Mouse (Mus musculus): ENCODE results near the gene Zbed4. TPM values are rescaled to one million over a fixed set of nuclear protein-coding genes. Genes with fewer than 3 reads are reported as not detected.
"Not testable (repeated sequence)": the region's sequence is repeated elsewhere in the genome, so short reads cannot be mapped to it uniquely, and the experiment has no call there.

The Zbed4 gene
- polyA plus RNA-seq (2014; fragmentation: Nextera tagmentation; extraction: Ambion mirVana) = 35.8 and 36.7 TPM in 2 replicates

GRCm38 (mm10) chr15:88751564-88752402 is at the start of gene Zbed4:
TSS of gene Zbed4 (plus strand) at chr15:88751660.
- DNase-seq (ENCODE audit: low spot score) (peak; percentile 69), ATAC-seq (replicated peaks; ENCODE audit: insufficient number of reproducible peaks, low FRiP score, low TSS enrichment, low read depth) (peak; percentile 61)
- Histone ChIP-seq H3K9me3 (replicated peaks; ENCODE audit: control insufficient read depth, low read length) (no peaks in the 10 kb centered on the region), H3K27me3 (ENCODE audit: control insufficient read depth, insufficient read depth, low read length) (no peaks in the 10 kb centered on the region), H3K4me3 (ENCODE audit: low read depth, low read length) (peak within 1 kb of the TSS; percentile 93), H3K27ac (replicated peaks; ENCODE audit: low read depth, low read length) (peak within 1 kb of the TSS; percentile 76), H3K36me3 (replicated peaks; ENCODE audit: control insufficient read depth, insufficient read depth, low read depth, low read length) (no peaks in the 10 kb centered on the region), H3K9ac (replicated peaks; ENCODE audit: low read length) (peak within 1 kb of the TSS; percentile 86), H3K4me1 (ENCODE audit: control insufficient read depth, insufficient read depth, low read length) (no peaks in the 10 kb centered on the region; the same call in none of the 2 replicates), H3K4me2 (ENCODE audit: low read depth, low read length) (peak within 1 kb of the TSS; percentile 63)
- under 1% methylated on average over 65 of the region's 119 CpGs for whole genome bisulfite sequencing

DNA sequence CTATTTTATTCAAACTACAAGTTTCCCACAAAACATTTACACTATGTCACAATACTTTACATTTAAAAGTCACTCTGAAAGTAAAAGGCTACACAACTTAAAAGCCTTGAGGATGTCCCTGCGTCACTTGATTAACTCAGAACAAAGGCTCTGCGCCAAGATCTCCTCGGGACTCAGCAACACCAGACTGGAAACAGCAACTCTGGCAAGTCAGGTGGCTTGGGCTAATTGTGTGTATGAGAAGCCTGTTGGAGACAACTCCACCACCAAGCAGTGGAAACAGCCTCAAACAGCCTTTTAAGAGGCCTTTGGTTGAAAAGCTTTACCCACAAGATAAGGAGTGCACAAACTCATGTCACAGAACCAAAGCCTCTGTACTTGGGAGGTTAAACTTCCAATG is 49.0 kb upstream of the Zbed4 start:
- H3K27me3 ChIP-seq (ENCODE audit: control insufficient read depth, insufficient read depth, low read length) = no peaks in the 10 kb centered on the region
- 83% methylated on average over 3 of the region's 3 CpGs for WGBS
- ATAC-seq (replicated peaks; ENCODE audit: insufficient number of reproducible peaks, low FRiP score, low TSS enrichment, low read depth) (no peak), DNase-seq (ENCODE audit: low spot score) (no peak)
- H3K27ac ChIP-seq (replicated peaks; ENCODE audit: low read depth, low read length) = no peak overlapping the region
- no peak overlapping the region for H3K4me2 ChIP-seq (ENCODE audit: low read depth, low read length)
- no peak overlapping the region for H3K4me3 ChIP-seq (ENCODE audit: low read depth, low read length)
- no peaks in the 10 kb centered on the region for H3K9me3 ChIP-seq (replicated peaks; ENCODE audit: control insufficient read depth, low read length)
- no peak overlapping the region for H3K9ac ChIP-seq (replicated peaks; ENCODE audit: low read length)
- no peaks in the 10 kb centered on the region for H3K4me1 ChIP-seq (ENCODE audit: control insufficient read depth, insufficient read depth, low read length)
- peaks cover 29% of the 10 kb centered on the region for H3K36me3 ChIP-seq (replicated peaks; ENCODE audit: control insufficient read depth, insufficient read depth, low read depth, low read length)

- DNase-seq (ENCODE audit: low spot score) (no peak), ATAC-seq (replicated peaks; ENCODE audit: insufficient number of reproducible peaks, low FRiP score, low TSS enrichment, low read depth) (no peak)
- Histone ChIP-seq H3K9me3 (replicated peaks; ENCODE audit: control insufficient read depth, low read length) (no peaks in the 10 kb centered on the region), H3K36me3 (replicated peaks; ENCODE audit: control insufficient read depth, insufficient read depth, low read depth, low read length) (peaks cover 34% of the 10 kb centered on the region), H3K27ac (replicated peaks; ENCODE audit: low read depth, low read length) (no peak overlapping the region), H3K4me3 (ENCODE audit: low read depth, low read length) (no peak overlapping the region), H3K27me3 (ENCODE audit: control insufficient read depth, insufficient read depth, low read length) (no peaks in the 10 kb centered on the region), H3K4me1 (ENCODE audit: control insufficient read depth, insufficient read depth, low read length) (no peaks in the 10 kb centered on the region), H3K9ac (replicated peaks; ENCODE audit: low read length) (no peak overlapping the region), H3K4me2 (ENCODE audit: low read depth, low read length) (no peak overlapping the region)
- WGBS = 37% methylated on average over 1 of the region's 1 CpGs
These were observed 47.2 kb upstream of the Zbed4 start for GRCm38 (mm10) chr15:88704284-88704683.

DNA sequence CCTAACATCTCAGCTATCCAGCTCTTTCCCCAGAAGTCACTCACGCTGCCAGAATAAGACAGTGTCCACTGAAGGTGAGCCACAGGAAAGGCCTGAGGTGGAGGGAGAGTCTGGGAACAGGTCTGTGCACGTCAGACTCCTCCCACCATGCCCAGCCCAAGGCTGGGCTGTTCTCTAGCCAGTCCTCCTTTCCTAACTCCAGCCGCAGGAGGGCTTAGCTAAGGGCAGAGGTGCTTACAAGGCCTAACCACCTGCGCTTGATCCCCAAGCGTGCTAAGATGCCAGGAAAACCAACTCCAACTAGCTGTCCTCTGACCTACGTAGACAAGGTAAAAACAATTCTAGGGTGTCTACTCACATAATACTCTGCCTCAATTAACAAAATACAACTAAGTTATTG is 45.1 kb upstream of the Zbed4 start:
- H3K9me3 ChIP-seq (replicated peaks; ENCODE audit: control insufficient read depth, low read length) = no peaks in the 10 kb centered on the region
- 87% methylated on average over 6 of the region's 6 CpGs for WGBS
- H3K27me3 ChIP-seq (ENCODE audit: control insufficient read depth, insufficient read depth, low read length) = no peaks in the 10 kb centered on the region
- H3K36me3 ChIP-seq (replicated peaks; ENCODE audit: control insufficient read depth, insufficient read depth, low read depth, low read length) = peaks cover 40% of the 10 kb centered on the region
- no peak for DNase-seq (ENCODE audit: low spot score)
- H3K4me1 ChIP-seq (ENCODE audit: control insufficient read depth, insufficient read depth, low read length) = no peaks in the 10 kb centered on the region
- no peak overlapping the region for H3K9ac ChIP-seq (replicated peaks; ENCODE audit: low read length)
- H3K4me3 ChIP-seq (ENCODE audit: low read depth, low read length) = no peak overlapping the region
- no peak overlapping the region for H3K4me2 ChIP-seq (ENCODE audit: low read depth, low read length)
- no peak for ATAC-seq (replicated peaks; ENCODE audit: insufficient number of reproducible peaks, low FRiP score, low TSS enrichment, low read depth)
- H3K27ac ChIP-seq (replicated peaks; ENCODE audit: low read depth, low read length) = no peak overlapping the region

GRCm38 (mm10) chr15:88706987-88707386 is 44.5 kb upstream of the Zbed4 start:
- H3K36me3 ChIP-seq (replicated peaks; ENCODE audit: control insufficient read depth, insufficient read depth, low read depth, low read length) = peaks cover 45% of the 10 kb centered on the region
- ATAC-seq (replicated peaks; ENCODE audit: insufficient number of reproducible peaks, low FRiP score, low TSS enrichment, low read depth); H3K4me2 ChIP-seq (ENCODE audit: low read depth, low read length); DNase-seq (ENCODE audit: low spot score); H3K4me3 ChIP-seq (ENCODE audit: low read depth, low read length); H3K9me3 ChIP-seq (replicated peaks; ENCODE audit: control insufficient read depth, low read length); H3K27me3 ChIP-seq (ENCODE audit: control insufficient read depth, insufficient read depth, low read length); H3K27ac ChIP-seq (replicated peaks; ENCODE audit: low read depth, low read length); H3K4me1 ChIP-seq (ENCODE audit: control insufficient read depth, insufficient read depth, low read length); H3K9ac ChIP-seq (replicated peaks; ENCODE audit: low read length): not testable (repeated sequence)
- WGBS = 79% methylated on average over 13 of the region's 13 CpGs

DNA sequence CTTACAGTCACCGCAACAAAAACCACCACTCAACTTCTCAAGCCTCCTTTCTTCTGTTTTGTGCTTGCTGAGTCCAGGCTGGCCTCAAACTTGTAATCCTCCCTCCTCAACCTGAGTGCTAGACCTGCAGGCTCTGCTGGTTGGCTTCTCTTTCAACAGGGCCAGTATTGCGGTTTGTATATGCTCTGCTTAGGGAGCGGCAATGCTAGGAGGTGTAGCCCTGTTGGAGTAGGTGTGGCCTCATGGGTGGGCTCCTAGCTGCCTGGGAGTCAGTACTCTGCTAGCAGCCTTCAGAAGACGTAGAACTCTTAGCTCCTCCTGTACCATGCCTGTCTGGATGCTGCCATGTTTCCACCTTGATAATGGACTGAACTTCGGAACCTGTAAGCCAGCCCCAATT is 43.3 kb upstream of the Zbed4 start:
- H3K9ac ChIP-seq (replicated peaks; ENCODE audit: low read length) = no peak overlapping the region
- H3K4me1 ChIP-seq (ENCODE audit: control insufficient read depth, insufficient read depth, low read length) = no peaks in the 10 kb centered on the region
- no peak overlapping the region for H3K27ac ChIP-seq (replicated peaks; ENCODE audit: low read depth, low read length)
- no peaks in the 10 kb centered on the region for H3K9me3 ChIP-seq (replicated peaks; ENCODE audit: control insufficient read depth, low read length)
- DNase-seq (ENCODE audit: low spot score) (no peak), ATAC-seq (replicated peaks; ENCODE audit: insufficient number of reproducible peaks, low FRiP score, low TSS enrichment, low read depth) (no peak)
- no peaks in the 10 kb centered on the region for H3K27me3 ChIP-seq (ENCODE audit: control insufficient read depth, insufficient read depth, low read length)
- WGBS = 93% methylated on average over 5 of the region's 5 CpGs
- H3K4me2 ChIP-seq (ENCODE audit: low read depth, low read length) = no peak overlapping the region
- H3K4me3 ChIP-seq (ENCODE audit: low read depth, low read length) = no peak overlapping the region
- peaks cover 52% of the 10 kb centered on the region for H3K36me3 ChIP-seq (replicated peaks; ENCODE audit: control insufficient read depth, insufficient read depth, low read depth, low read length)

- H3K27ac ChIP-seq (replicated peaks; ENCODE audit: low read depth, low read length) = no peak overlapping the region
- peaks cover 50% of the 10 kb centered on the region for H3K36me3 ChIP-seq (replicated peaks; ENCODE audit: control insufficient read depth, insufficient read depth, low read depth, low read length)
- no peak overlapping the region for H3K4me3 ChIP-seq (ENCODE audit: low read depth, low read length)
- ATAC-seq (replicated peaks; ENCODE audit: insufficient number of reproducible peaks, low FRiP score, low TSS enrichment, low read depth) = no peak
- WGBS = 86% methylated on average over 13 of the region's 13 CpGs
- H3K27me3 ChIP-seq (ENCODE audit: control insufficient read depth, insufficient read depth, low read length) = no peaks in the 10 kb centered on the region
- no peak for DNase-seq (ENCODE audit: low spot score)
- H3K9me3 ChIP-seq (replicated peaks; ENCODE audit: control insufficient read depth, low read length) = no peaks in the 10 kb centered on the region
- H3K9ac ChIP-seq (replicated peaks; ENCODE audit: low read length) = no peak overlapping the region
- H3K4me1 ChIP-seq (ENCODE audit: control insufficient read depth, insufficient read depth, low read length) = no peaks in the 10 kb centered on the region
- no peak overlapping the region for H3K4me2 ChIP-seq (ENCODE audit: low read depth, low read length)
These were observed 42.6 kb upstream of the Zbed4 start for GRCm38 (mm10) chr15:88708657-88709511.

GRCm38 (mm10) chr15:88709878-88710277 is 41.6 kb upstream of the Zbed4 start:
- Histone ChIP-seq H3K9me3 (replicated peaks; ENCODE audit: control insufficient read depth, low read length) (no peaks in the 10 kb centered on the region), H3K4me2 (ENCODE audit: low read depth, low read length) (no peak overlapping the region), H3K27ac (replicated peaks; ENCODE audit: low read depth, low read length) (no peak overlapping the region), H3K4me3 (ENCODE audit: low read depth, low read length) (no peak overlapping the region), H3K9ac (replicated peaks; ENCODE audit: low read length) (no peak overlapping the region), H3K36me3 (replicated peaks; ENCODE audit: control insufficient read depth, insufficient read depth, low read depth, low read length) (peaks cover 48% of the 10 kb centered on the region), H3K27me3 (ENCODE audit: control insufficient read depth, insufficient read depth, low read length) (no peaks in the 10 kb centered on the region), H3K4me1 (ENCODE audit: control insufficient read depth, insufficient read depth, low read length) (no peaks in the 10 kb centered on the region)
- 95% methylated on average over 5 of the region's 5 CpGs for WGBS
- ATAC-seq (replicated peaks; ENCODE audit: insufficient number of reproducible peaks, low FRiP score, low TSS enrichment, low read depth) (no peak), DNase-seq (ENCODE audit: low spot score) (no peak)

All from embryonic facial prominence, embryonic 11.5 days (tissue).